Mouse (Mus musculus): Measurements from ENCODE around the gene Serhl.
"Not testable (repeated sequence)": the region's sequence is repeated elsewhere in the genome, so short reads cannot be mapped to it uniquely, and the experiment has no call there.

Gene Serhl

GRCm38 (mm10) chr15:83089429-83089605 lies at the start of gene Serhl:
Serhl (plus strand) TSS chr15:83089506.
- no peak for DNase-seq (ENCODE audit: low read depth, low spot score)

DNA sequence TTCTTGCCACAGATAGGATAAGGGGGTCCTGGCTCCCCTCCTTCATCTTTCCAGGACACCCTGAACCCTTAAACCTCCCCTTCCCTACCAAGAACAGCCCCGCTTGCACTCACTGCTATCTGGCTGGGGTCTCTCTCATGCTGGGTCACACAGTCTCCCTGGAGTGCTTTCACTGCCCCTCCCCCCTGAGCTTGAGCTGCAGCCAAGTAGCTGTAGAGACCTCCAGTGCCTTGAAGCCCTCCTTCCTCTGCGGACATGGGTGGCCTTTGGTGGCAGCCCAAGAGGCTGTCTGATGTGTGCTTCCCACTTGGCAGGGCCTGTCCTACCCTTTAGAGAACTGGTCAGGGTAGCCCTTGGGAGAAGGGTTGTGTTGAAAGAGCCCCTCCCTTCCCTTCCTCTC lies 49.1 kb upstream of the Serhl start:
- DNase-seq (ENCODE audit: low read depth, low spot score), result no peak

DNA sequence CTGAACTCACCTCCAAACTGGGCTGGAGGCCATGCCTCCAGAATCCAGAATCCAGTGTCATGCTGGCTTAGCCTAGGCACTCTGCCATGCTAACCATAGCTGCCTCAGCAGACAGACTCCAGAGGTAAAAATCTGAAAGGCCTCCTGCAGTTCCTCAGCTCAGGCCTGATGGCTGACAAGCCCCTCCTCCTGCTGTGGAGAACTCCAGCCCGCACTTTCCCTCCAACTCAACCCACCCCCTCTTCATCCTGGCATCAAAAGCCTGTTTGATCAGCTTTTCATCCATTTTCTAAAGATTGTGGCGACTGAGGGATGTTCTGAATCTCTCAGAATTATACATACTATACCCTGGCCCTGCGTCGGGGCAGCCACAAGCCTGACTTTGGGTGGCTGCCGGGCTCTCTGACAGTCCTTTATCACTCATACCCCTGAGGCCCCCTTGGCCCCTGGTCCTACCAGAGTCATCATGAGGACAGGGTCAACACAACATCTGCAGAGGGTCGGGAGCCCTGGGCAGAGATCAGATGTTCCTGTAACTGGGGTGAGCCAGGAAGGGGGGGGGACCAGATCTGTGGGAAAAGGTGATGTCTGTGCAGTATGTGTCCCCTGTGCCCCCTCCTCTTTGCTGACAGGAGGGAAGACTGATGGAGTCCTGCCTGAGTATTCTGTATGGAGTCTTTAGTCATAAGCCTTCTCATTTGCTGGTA lies 46.5 kb upstream of the Serhl start:
- peak; percentile 55 for DNase-seq (ENCODE audit: low read depth, low spot score)

GRCm38 (mm10) chr15:83043362-83043708 lies 46.0 kb upstream of the Serhl start:
- no peak for DNase-seq (ENCODE audit: low read depth, low spot score)

DNA sequence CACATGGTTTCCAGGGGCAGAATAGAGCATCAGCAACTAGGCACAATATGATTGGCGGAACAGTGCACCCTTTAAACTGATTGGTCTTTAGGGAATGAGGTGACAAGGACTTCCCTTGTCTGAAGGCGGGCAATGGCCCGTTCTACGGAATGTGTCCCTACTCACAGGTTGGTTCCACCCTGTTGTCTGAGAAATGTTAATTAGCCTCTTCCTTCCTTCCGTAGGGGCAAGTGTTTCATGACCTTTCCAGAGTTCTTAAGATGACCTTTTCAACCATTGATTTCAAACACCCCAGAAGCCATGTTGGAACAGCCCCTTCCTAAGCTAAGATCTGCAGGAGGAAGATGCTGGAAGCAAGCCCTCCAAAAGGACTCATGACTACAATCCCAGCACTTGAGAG lies 43.7 kb upstream of the Serhl start:
- DNase-seq (ENCODE audit: low read depth, low spot score), result not testable (repeated sequence)

GRCm38 (mm10) chr15:83046308-83046707 lies 43.0 kb upstream of the Serhl start:
- no peak for DNase-seq (ENCODE audit: low read depth, low spot score)

DNA sequence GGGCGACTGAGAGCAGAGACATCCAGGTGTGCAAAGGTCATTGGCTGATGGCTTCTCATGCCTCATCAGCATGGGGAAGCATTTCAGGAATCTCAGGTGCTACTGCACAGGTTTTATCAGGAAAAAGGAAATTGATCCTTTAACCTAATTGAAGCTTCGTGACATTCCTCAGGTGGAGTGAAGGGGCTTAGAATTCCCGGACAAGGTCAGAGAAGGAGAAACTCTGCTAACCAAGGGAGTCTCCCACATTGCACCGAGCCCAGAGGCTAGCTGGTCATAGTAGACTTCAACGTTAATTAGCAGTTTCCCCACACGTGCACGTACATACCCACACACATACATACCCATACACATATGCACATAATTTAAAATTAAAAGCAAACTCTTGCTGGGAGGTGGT lies 42.6 kb upstream of the Serhl start:
- DNase-seq (ENCODE audit: low read depth, low spot score), result no peak

DNA sequence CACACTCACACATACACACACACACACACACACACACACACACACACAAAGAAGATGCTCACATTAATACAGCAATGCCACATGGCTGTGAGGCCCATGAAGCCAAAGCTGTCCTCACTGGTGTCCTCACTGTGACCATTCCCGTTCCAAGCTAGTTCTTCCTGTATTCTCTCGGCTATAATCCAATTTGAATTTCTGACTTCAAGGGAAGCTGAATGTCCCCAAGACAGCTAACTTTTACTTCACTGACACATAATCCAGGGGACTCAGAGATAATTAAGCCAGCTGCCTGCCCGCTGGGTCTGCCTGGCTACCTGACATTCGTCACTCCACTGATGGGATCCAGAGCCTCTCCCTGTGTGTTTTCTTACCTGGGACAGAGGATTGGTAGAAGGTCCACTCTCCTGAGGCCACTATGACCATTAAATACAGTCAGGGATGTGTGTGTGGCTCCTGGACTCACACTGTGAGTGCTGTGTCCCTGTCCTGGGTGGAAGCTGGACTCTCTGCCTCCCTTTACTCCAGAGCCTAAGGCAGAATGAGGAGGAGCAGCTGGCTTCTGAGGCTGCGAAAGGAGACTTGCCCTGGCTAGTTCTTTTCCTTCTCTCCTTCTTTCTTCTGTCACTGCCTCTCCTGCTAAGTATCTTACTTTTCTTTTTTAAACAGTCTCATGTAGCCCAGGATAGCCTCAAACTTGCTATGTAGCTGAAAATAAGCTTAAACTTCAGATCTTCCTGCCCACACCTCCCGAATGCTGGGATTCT lies 36.8 kb upstream of the Serhl start:
- no peak for DNase-seq (ENCODE audit: low read depth, low spot score)

DNA sequence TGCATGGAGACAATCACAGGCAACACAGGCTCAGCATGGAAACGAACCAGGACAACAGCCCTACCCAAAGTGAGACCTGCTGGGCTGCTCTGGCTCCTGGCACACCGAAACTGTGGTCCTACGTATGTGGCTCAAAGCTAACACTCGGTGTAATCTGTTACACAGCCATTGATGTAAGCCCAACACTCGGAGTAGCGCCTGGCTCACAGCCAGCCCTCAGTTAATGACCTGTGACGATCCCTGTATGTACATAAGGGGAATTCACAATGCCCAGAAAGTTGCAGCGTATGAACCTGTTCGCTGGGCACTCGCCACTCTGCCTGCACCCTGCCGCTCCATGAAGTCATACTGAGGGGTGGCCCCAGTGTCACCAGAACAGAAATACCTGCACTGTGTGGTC lies 36.0 kb upstream of the Serhl start:
- DNase-seq (ENCODE audit: low read depth, low spot score), result no peak

- no peak for DNase-seq (ENCODE audit: low read depth, low spot score)
Measured at GRCm38 (mm10) chr15:83055569-83055968, 33.7 kb upstream of the Serhl start.

DNA sequence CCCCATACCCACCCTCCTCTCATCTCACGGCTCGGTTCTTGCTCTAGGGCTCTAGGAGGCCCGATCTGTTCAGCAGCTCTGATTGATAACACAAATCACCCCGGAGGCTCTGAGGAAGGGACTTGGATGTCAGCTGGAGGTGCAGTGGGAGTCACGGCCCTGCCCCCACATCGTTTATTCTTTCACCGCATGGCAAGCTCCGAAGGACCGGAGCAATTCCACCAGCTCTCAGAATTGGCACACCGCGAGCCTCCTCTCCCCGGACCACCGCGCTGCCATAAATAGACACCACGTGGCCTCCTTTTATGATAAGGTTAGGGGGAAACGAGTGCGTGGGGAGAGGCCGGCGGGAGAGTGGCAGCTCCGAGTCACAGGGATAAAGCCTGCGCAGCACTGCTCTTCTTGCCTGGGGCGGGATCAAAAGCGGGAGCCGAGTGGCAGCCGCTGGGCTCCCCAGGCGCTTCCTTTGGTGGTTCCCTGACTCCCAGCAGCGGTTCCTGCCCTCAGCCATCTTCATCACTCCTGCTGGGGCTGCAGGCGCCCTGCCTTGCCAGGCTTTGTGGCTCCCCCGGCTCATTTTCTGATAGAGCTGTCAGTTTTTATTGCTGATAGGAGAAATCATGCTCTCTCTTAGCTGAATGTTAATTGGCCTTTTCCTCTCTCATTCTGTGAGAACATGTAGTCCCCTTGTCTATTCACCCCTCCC lies 32.8 kb upstream of the Serhl start:
- peak; percentile 48 for DNase-seq (ENCODE audit: low read depth, low spot score)

GRCm38 (mm10) chr15:83057533-83057932 lies 31.8 kb upstream of the Serhl start:
- DNase-seq (ENCODE audit: low read depth, low spot score), result no peak

DNA sequence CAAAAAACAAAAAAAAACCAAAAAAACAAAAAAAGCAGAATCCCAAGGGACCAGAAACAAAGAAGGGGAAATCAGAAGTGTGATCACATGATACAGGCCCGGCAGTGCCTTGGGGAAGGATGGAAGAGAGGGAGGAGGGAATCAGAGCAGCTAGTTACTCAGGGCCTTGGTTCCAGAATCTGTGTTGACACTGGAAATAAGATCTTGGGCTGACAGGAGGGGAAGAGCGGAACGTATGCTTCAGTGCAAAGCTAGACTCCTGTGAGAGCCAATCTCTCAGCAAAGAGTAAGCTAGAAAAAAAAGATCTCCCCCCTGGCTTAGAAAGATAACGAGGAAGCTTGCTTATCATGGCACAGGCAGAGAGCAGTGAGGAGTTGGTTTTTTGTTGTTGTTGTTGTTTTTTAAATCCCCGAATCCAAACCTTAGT lies 30.1 kb upstream of the Serhl start:
- no peak for DNase-seq (ENCODE audit: low read depth, low spot score)

- DNase-seq (ENCODE audit: low read depth, low spot score), result no peak
Measured at GRCm38 (mm10) chr15:83061689-83062088, 27.6 kb upstream of the Serhl start.

DNA sequence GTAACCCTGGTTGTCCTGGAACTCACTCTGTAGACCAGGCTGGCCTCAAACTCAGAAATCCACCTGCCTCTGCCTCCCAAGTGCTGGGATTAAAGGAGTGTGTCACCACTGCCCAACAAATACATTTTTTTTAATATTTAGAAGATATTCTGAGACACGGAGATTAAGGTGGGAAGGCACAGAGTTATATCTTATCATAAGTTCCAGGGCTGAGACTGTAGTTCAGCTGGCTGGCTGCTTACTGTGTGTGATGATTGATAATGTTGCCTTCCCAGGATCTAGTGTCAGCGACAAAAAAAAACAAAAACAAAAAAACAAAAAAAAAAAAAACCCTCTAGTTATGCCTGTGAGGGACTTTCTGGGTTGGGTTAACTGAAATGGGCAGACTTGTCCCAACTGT lies 26.7 kb upstream of the Serhl start:
- DNase-seq (ENCODE audit: low read depth, low spot score), result not testable (repeated sequence)

DNA sequence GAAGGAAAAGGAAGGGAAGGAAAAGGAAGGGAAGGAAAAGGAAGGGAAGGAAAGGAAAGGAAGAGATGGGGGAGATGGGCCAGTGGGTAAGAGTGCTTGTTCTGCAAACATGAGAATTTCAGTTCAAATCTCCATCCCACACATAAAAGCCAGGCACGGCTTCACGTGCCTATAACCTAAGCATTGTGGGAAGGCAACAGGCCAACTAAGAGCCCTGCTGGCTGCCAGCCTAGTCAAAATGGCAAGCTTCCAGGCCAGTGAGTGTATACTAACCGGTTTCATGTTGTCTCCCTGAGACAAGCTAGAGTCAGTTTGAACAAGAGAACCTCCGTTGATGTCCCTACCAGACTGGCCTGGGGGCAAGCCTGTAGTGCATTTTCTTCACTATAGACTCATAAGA lies 23.8 kb upstream of the Serhl start:
- no peak for DNase-seq (ENCODE audit: low read depth, low spot score)

DNA sequence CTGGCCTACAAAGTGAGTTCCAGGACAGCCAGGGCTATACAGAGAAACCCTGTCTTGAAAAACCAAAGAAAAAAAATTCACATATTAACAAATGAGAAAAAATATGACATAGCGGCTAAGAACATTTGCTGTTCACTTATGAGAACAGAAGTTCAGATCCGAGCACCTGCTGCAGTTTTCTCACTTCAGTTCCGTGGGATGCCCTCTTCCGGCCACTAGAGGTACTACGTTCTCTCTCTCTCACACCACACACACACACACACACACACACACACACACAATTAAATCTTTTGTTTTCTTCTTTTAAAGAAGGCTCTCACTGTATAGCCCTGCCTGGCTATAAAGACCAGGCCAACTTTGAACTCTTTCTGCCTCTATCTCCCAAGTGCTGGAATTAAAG lies 21.0 kb upstream of the Serhl start:
- no peak for DNase-seq (ENCODE audit: low read depth, low spot score)

DNA sequence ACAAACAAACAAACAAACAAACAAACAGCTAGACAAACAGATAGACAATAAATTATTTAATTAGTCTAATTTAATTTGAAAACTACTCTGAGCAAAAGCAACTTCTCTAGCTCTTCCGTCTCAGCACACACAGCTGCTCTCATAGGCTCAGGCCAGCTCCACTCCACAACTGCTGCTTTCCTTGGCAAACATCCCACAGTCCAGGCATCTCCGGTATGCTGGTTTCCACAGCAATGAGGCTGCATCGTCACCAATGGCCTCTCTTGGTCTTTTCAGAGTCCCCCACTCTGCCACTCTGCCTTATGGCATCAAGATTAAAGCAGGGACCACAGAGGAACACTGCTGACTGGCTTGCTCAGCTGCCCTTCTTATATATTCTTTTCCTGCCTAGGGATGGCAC lies 18.4 kb upstream of the Serhl start:
- DNase-seq (ENCODE audit: low read depth, low spot score), result no peak

GRCm38 (mm10) chr15:83071752-83072151 lies 17.6 kb upstream of the Serhl start:
- DNase-seq (ENCODE audit: low read depth, low spot score), result no peak

DNA sequence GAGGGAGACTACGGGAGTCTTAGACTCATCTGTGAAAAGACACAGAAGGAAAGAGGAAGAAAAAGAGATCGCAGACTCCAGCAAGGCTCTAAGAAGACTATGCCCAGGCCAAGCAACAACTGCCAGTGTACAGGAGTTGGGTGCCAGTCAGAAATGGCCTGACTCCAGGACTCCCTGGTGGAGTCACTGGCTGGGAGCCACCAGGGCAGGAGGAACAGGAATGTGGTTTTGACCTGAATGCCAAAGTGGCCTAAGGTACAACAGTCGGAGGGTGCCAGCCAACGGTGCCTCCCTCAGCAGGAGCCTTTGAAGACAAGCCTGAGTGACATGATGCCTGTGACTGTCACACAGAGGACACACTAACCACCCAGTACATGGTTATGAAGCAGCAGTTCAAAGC lies 15.1 kb upstream of the Serhl start:
- no peak for DNase-seq (ENCODE audit: low read depth, low spot score)

GRCm38 (mm10) chr15:83075607-83076525 lies 13.4 kb upstream of the Serhl start:
- DNase-seq (ENCODE audit: low read depth, low spot score), result no peak

- DNase-seq (ENCODE audit: low read depth, low spot score), result peak; percentile 15
Measured at GRCm38 (mm10) chr15:83083530-83083929, 5.8 kb upstream of the Serhl start.
